Mouse (Mus musculus): ENCODE measurements around the gene Fam53b. TPM values are rescaled to one million over a fixed set of nuclear protein-coding genes. Genes with fewer than 3 reads are reported as not detected.
A peak's percentile ranks its signal among the peaks of the same experiment; 100 is the strongest.

Fam53b gene
- total RNA-seq, 4 experiments from 2014 or later: 17.4 to 31.8 (median 21.1) TPM

- DNase-seq (ENCODE audit: low spot score in 2 of 2): no peak
Measured at GRCm38 (mm10) chr7:132739829-132740228, 73.9 kb downstream of the Fam53b start.

GRCm38 (mm10) chr7:132738844-132739243 lies 74.8 kb downstream of the Fam53b start:
- no peak for DNase-seq (ENCODE audit: low spot score in 2 of 2)

GRCm38 (mm10) chr7:132736099-132736862 lies 77.4 kb downstream of the Fam53b start:
- DNase-seq (ENCODE audit: low spot score in 2 of 2): peak; percentile 59 to 67

- DNase-seq (ENCODE audit: low spot score in 2 of 2): no peak
Measured at GRCm38 (mm10) chr7:132735145-132735544, 78.5 kb downstream of the Fam53b start.

GRCm38 (mm10) chr7:132734222-132734621 lies 79.5 kb downstream of the Fam53b start:
- DNase-seq (ENCODE audit: low spot score in 2 of 2): no peak

GRCm38 (mm10) chr7:132733521-132733920 lies 80.2 kb downstream of the Fam53b start:
- no peak for DNase-seq (ENCODE audit: low spot score in 2 of 2)

- no peak for DNase-seq (ENCODE audit: low spot score in 2 of 2)
Measured at GRCm38 (mm10) chr7:132732136-132732789, 81.4 kb downstream of the Fam53b start.

GRCm38 (mm10) chr7:132731558-132731957 lies 82.1 kb downstream of the Fam53b start:
- DNase-seq (ENCODE audit: low spot score in 2 of 2): no peak

- no peak for DNase-seq (ENCODE audit: low spot score in 2 of 2)
Measured at GRCm38 (mm10) chr7:132730510-132730909, 83.2 kb downstream of the Fam53b start.

- DNase-seq (ENCODE audit: low spot score in 2 of 2): no peak
Measured at GRCm38 (mm10) chr7:132729093-132729831, 84.4 kb downstream of the Fam53b start.

- no peak for DNase-seq (ENCODE audit: low spot score in 2 of 2)
Measured at GRCm38 (mm10) chr7:132726106-132726861, 87.4 kb downstream of the Fam53b start.

GRCm38 (mm10) chr7:132724501-132725062 lies 89.1 kb downstream of the Fam53b start:
- no peak for DNase-seq (ENCODE audit: low spot score in 2 of 2)

- DNase-seq (ENCODE audit: low spot score in 2 of 2): peak; percentile 82 to 89
Measured at GRCm38 (mm10) chr7:132723906-132724305, 89.8 kb downstream of the Fam53b start.

- no peak for DNase-seq (ENCODE audit: low spot score in 2 of 2)
Measured at GRCm38 (mm10) chr7:132722401-132723370, 91.0 kb downstream of the Fam53b start.

GRCm38 (mm10) chr7:132720562-132720961 lies 93.1 kb downstream of the Fam53b start:
- no peak for DNase-seq (ENCODE audit: low spot score in 2 of 2)

- no peak for DNase-seq (ENCODE audit: low spot score in 2 of 2)
Measured at GRCm38 (mm10) chr7:132719570-132719969, 94.1 kb downstream of the Fam53b start.

GRCm38 (mm10) chr7:132715259-132715658 lies 98.4 kb downstream of the Fam53b start:
- DNase-seq (ENCODE audit: low spot score in 2 of 2): no peak

- no peak for DNase-seq (ENCODE audit: low spot score in 2 of 2)
Measured at GRCm38 (mm10) chr7:132714236-132714923, 99.3 kb downstream of the Fam53b start.

- no peak for DNase-seq (ENCODE audit: low spot score in 2 of 2)
Measured at GRCm38 (mm10) chr7:132713483-132714126, 100.1 kb downstream of the Fam53b start.

All from gastrocnemius, adult 8-10 months (tissue).